Mouse (Mus musculus) C2C12 (cell line): ENCODE measurements around the gene Fam117a. TPM values are rescaled to one million over a fixed set of nuclear protein-coding genes. Genes with fewer than 3 reads are reported as not detected.
A peak's percentile ranks its signal among the peaks of the same experiment; 100 is the strongest.

Source experiments
- H3K27me3 ChIP-seq: one replicate; pipeline ENCODE4 v1.6.1; 2011; ENCODE audit not compliant: control insufficient read depth, insufficient read depth, insufficient read length
- H3K36me3 ChIP-seq: one replicate; pipeline ENCODE4 v1.6.1; 2011; ENCODE audit not compliant: control insufficient read depth, insufficient read depth
- H3K4me3 ChIP-seq: one replicate; pipeline ENCODE4 v1.5.1; 2011; ENCODE audit warnings: mild to moderate bottlenecking, control low read depth; ENCODE audit not compliant: poor library complexity, insufficient read depth, severe bottlenecking
- H3K79me2 ChIP-seq: one replicate; pipeline ENCODE4 v1.6.1; 2011; ENCODE audit not compliant: control insufficient read depth, insufficient read depth
- H3K79me3 ChIP-seq: one replicate; pipeline ENCODE4 v1.6.1; 2011; ENCODE audit warnings: low read depth, control low read depth
- H3ac ChIP-seq: one replicate; pipeline ENCODE3; 2011; ENCODE audit warnings: low read depth; ENCODE audit not compliant: control insufficient read depth, insufficient read length
- CEBPB ChIP-seq: IDR thresholded peaks from one replicate; pipeline ENCODE4 v1.6.1; 2011; ENCODE audit warnings: low read depth, mild to moderate bottlenecking, control low read depth, moderate library complexity
- CTCF ChIP-seq: IDR thresholded peaks from one replicate; pipeline ENCODE4 v1.5.1; 2011; ENCODE audit not compliant: control insufficient read depth, insufficient read depth, insufficient read length
- FOSL1 ChIP-seq: IDR thresholded peaks from one replicate; pipeline ENCODE4 v1.8.0; 2011; ENCODE audit warnings: mild to moderate bottlenecking, low read length; ENCODE audit not compliant: poor library complexity, insufficient read depth, severe bottlenecking
- MAX ChIP-seq: IDR thresholded peaks from one replicate; pipeline ENCODE4 v1.6.1; 2011; ENCODE audit warnings: mild to moderate bottlenecking, control low read depth
- MYOD1 ChIP-seq: IDR thresholded peaks from one replicate; pipeline ENCODE4 v1.6.1; 2011; ENCODE audit warnings: low read depth; ENCODE audit not compliant: control insufficient read depth, insufficient read length
- MYOG ChIP-seq: IDR thresholded peaks from one replicate; pipeline ENCODE4 v1.6.1; 2011; ENCODE audit not compliant: control insufficient read depth, insufficient read length; ENCODE audit errors: extremely low read depth
- USF1 ChIP-seq: IDR thresholded peaks from one replicate; pipeline ENCODE4 v1.6.1; 2011; ENCODE audit warnings: low read depth, mild to moderate bottlenecking, control low read depth, moderate library complexity
- long read RNA-seq, 2 experiments: library from polyadenylated mRNA; unstranded; transcript quantifications; one replicate each; pipeline ENCODE4 v2.0.0; 2019 to 2020
- polyA plus RNA-seq: library from polyadenylated mRNA; unstranded; fragments of >200 nt; fragmentation: generic; extraction: Trizol; gene quantifications from one replicate; pipeline ENCODE4 v1.2.1, GENCODE M21; 2012; ENCODE audit warnings: missing spikeins

Gene Fam117a
- polyA plus RNA-seq, result 7.7 TPM
- long read RNA-seq, experiment 1, partial matches to known transcripts, result 0 of 2 reads
- long read RNA-seq, experiment 1, other reads (novel, unspliced or antisense), result 2 of 2 reads
- long read RNA-seq, experiment 2, result 0 reads

GRCm38 (mm10) chr11:95336568-95337128, at the start of gene Fam117a:
Fam117a (plus strand) TSS chr11:95337018.
- Histone ChIP-seq H3K79me3 (no peaks in the 10 kb centered on the region), H3ac (peak within 1 kb of the TSS; percentile 73), H3K4me3 (peak within 1 kb of the TSS; percentile 36), H3K79me2 (no peaks in the 10 kb centered on the region), H3K36me3 (no peaks in the 10 kb centered on the region), H3K27me3 (no peaks in the 10 kb centered on the region)
- TF ChIP-seq USF1 (peak; percentile 68), CEBPB (no peak)

- H3K79me2 ChIP-seq, result peaks cover 31% of the 10 kb centered on the region
- no peaks in the 10 kb centered on the region for H3K27me3 ChIP-seq
- H3K36me3 ChIP-seq, result peaks cover 79% of the 10 kb centered on the region
- H3K79me3 ChIP-seq, result peaks cover 7% of the 10 kb centered on the region
- TF ChIP-seq MYOG, result no peak
- TF ChIP-seq USF1, result no peak
- TF ChIP-seq CTCF, result no peak
- no peak for TF ChIP-seq FOSL1
- no peak for TF ChIP-seq MAX
- no peak overlapping the region for H3K4me3 ChIP-seq
- no peak overlapping the region for H3ac ChIP-seq
Observed at GRCm38 (mm10) chr11:95291998-95292397, 44.8 kb upstream of the Fam117a start.

GRCm38 (mm10) chr11:95293017-95293624, 43.7 kb upstream of the Fam117a start:
- Histone ChIP-seq H3ac (no peak overlapping the region), H3K79me3 (peaks cover 9% of the 10 kb centered on the region), H3K36me3 (peaks cover 86% of the 10 kb centered on the region), H3K4me3 (no peak overlapping the region), H3K79me2 (peaks cover 42% of the 10 kb centered on the region), H3K27me3 (no peaks in the 10 kb centered on the region)
- TF ChIP-seq MYOG (no peak), CEBPB (no peak), MAX (no peak), MYOD1 (no peak), CTCF (no peak), FOSL1 (no peak), USF1 (no peak)

- H3K79me3 ChIP-seq, result peaks cover 12% of the 10 kb centered on the region
- H3K27me3 ChIP-seq, result no peaks in the 10 kb centered on the region
- H3K4me3 ChIP-seq, result no peak overlapping the region
- no peak overlapping the region for H3ac ChIP-seq
- peaks cover 68% of the 10 kb centered on the region for H3K79me2 ChIP-seq
- TF ChIP-seq MYOG, result no peak
- no peak for TF ChIP-seq CTCF
- no peak for TF ChIP-seq CEBPB
- TF ChIP-seq FOSL1, result no peak
- TF ChIP-seq MAX, result no peak
- TF ChIP-seq MYOD1, result no peak
- no peak for TF ChIP-seq USF1
- H3K36me3 ChIP-seq, result peaks cover 87% of the 10 kb centered on the region
Observed at GRCm38 (mm10) chr11:95295736-95296135, 41.1 kb upstream of the Fam117a start.

GRCm38 (mm10) chr11:95298146-95298545, 38.7 kb upstream of the Fam117a start:
- Histone ChIP-seq H3K27me3 (no peaks in the 10 kb centered on the region), H3K4me3 (no peak overlapping the region), H3K79me2 (peaks cover 87% of the 10 kb centered on the region), H3K79me3 (peaks cover 21% of the 10 kb centered on the region), H3ac (no peak overlapping the region), H3K36me3 (peaks cover 85% of the 10 kb centered on the region)
- no peak for TF ChIP-seq CTCF
- no peak for TF ChIP-seq FOSL1
- no peak for TF ChIP-seq CEBPB

GRCm38 (mm10) chr11:95299886-95300285, 36.9 kb upstream of the Fam117a start:
- TF ChIP-seq MAX, result no peak
- TF ChIP-seq USF1, result no peak
- TF ChIP-seq MYOG, result no peak
- no peak for TF ChIP-seq CEBPB
- TF ChIP-seq MYOD1, result no peak
- TF ChIP-seq CTCF, result no peak
- no peak for TF ChIP-seq FOSL1
- Histone ChIP-seq H3K79me2 (peaks cover 87% of the 10 kb centered on the region), H3K36me3 (peaks cover 79% of the 10 kb centered on the region), H3K4me3 (no peak overlapping the region), H3K27me3 (no peaks in the 10 kb centered on the region), H3K79me3 (peaks cover 33% of the 10 kb centered on the region), H3ac (no peak overlapping the region)
